Mouse (Mus musculus): Measurements from ENCODE around the gene Wnt11. TPM values are rescaled to one million over a fixed set of nuclear protein-coding genes. Genes with fewer than 3 reads are reported as not detected.

Gene Wnt11
- total RNA-seq, 4 experiments from 2014 or later, result 0.59 to 1.5 (median 1.2) TPM

DNA sequence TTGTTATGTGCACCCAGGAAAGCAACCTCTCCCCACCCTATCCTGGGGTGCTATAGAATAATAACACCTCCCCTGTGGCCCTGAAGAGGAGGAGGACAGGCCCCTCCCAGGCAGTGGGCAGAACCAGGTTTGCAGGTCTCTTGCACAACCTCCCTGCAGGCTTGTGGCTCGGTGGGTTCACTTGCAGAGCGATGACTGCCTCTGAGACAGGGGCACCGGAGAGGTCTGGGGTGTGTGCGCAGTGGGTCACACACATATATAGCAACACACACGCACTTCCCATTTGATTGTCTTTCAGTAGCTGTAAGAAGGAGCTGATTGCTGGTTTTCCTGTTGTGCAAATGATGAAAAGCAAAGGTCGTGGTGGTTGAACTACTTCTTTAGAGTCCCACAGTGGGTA is 3.6 kb upstream of the Wnt11 start:
- no peak for DNase-seq

DNA sequence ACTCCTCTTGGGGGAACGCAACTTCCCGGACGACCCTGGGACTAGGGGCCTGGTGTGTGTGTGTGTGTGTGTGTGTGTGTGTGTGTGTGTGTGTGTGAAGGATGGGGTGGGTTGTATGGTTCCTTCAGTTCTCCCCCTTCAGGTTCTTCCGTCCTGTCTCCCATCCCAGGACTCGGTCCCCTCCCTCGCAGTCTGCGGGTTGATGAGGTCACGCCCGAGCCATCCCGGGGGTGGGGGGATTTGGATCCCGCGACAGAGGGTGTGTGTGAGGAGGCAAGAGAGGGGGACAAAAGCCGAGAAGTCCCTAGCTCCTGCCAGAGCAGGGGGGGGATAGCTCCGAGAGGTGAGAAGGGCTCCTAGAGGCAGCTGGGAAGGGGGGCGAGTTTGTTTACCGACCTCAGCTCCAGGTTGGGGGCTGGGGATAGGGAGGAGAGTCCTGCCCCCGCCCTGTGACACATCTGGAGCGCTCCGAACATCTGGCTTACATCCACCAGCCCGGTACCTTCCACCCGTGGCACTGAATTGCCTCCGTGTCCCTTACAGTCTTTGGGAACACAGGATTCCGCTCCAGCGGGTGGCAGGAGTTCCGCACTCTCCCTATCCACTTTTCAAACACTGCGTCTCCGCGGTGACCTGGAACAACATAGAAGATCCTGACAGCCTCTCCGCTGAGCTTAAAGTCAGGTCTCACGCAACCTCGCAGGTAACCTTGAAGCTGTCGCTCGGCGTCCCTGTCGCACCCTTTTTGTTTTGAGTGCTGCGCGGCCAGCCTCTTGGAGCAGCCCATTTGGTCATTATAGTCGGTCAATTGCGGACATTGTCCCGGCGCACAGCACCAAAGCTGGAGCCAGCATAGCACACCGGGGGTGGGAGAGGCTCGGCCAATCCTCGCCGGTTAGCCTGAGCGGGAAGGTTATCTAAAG is 868 bp downstream of the Wnt11 start:
- DNase-seq, result no peak

DNA sequence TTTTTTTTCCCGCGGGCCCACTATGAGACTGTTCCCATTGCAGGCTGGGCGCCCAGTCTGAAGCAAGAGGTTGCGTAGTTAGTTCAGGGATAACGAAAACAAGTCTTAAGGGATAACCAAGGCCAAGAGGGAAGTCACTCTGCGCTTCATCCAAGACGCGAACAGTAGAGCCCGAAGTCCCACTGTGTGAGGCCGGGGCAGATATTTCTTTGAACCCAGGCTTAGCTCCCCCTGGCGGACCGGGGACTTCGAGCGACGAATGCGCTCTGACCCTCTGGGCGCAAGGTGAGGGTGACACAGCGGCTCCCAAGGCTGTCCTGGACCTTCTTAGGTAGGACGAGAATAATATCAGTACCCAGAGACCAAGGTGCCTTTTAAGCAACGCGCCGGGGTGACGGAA is 1.7 kb downstream of the Wnt11 start:
- no peak for DNase-seq

DNA sequence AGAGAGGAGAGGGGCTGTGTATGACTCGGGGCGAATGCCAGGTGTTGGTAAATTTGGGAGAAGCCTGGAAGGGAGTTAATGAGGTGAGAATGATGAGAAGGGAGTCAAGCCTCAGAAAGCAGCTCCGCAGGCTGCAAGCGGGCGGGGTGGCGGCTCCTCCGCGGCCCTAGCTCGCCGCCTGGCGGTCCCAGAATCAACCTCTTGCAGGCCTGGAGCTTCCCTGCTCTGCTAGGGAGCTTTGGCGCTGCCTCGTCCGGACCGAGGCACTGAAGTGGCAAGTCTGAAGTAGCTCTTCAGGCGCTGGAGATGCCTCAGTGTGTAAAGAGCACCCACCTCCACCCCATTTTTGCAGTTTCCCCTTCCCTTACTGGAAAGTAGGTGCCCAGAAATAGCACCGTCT is 3.0 kb downstream of the Wnt11 start:
- DNase-seq, result peak; percentile 60

DNA sequence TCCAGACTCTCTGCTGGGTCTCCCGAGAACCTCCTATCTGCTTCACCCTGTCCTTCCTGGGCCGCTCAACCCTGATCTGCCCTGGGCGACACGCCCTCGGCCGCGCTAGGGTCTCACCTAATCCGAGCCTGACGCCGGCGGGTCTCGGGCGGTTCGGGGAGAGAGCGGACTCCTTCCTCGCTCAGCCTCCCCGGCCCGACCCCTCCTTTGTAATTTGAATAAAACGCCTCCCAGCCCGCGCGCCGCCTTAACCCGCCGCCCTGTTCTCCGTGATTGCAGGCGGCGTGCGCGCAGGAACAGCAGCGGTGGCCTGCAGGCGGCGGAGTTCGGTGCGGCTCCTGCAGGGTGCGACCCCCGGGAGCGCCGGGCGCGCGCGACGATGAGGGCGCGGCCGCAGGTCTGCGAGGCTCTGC is 3.8 kb downstream of the Wnt11 start:
- DNase-seq, result no peak

DNA sequence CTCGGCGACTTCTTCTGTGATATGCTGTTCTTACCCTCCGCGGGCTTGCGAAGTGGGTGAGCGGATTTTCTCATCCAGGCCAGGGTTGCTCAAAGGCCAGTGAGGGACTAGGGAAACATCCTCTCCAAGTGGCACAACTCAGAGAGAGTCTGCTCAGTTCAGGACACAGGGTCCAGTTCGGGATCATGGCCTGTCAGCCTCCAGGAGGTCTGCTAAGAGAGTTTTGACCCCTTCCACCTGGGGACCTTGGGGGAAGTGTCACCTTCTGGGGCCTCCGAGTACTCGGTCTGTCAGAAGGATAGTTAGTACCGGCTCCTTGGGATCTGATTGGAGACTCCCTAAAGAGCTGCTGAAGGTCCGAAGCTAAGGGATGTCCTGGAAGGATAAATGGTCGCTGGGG is 4.4 kb downstream of the Wnt11 start:
- no peak for DNase-seq

DNA sequence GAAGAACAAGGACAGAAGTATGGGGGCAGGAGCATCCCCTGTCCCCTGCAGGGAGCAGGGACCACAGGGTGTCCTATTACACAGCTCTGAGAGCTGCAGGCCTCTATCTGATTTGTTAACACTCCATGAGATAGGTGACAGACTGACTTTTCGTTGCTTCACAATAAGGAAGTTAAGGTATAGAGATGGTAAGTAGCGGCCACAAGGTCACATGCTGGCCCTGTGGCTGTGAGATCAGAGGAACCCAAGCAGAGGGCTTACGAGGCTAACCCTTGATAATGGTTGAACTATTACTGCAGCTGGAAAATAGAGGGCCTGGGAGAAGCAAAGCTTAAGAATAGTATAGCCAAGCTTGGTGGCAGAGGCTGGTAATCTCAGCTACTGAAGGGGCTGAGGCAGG is 5.9 kb downstream of the Wnt11 start:
- no peak for DNase-seq

DNA sequence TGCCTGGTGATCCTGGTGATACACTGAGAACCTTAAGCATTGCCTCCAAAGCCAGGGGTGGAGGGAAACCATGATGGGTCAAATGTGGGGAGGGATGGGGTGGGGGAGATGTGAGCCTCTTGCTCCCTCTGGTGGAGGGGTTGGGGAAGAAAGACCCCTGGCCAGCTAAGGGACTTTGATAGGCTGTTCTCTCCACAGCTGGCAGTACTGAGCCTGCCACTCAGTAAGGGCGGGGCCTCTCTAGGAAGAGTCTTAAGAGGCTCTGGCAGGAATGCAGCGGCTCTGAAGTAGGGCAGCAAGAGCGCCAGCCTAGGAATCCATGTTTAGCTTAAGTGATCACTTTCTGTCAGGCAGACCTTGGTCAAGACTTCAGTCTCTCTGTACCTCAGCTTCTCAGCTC is 6.9 kb downstream of the Wnt11 start:
- DNase-seq, result no peak

DNA sequence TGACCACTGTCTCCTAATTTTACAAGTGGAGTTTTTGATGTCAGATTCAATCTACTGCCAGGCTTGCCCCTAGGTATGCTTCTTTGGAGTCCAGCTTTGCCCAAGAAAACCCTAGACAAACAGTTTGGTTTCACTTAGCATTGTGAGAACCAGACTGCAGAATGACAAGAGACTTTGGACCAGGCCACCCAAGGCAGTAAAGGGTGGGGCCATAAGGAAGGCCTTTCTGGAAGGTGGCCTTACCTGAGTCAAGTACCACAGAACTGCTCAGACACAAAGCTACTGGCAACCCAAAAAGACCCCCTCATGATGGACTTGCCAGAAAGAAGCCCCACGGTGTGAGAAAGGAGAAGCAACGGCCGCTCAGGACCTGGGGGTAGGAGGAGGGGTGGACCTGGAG is 8.1 kb downstream of the Wnt11 start:
- DNase-seq, result no peak

DNA sequence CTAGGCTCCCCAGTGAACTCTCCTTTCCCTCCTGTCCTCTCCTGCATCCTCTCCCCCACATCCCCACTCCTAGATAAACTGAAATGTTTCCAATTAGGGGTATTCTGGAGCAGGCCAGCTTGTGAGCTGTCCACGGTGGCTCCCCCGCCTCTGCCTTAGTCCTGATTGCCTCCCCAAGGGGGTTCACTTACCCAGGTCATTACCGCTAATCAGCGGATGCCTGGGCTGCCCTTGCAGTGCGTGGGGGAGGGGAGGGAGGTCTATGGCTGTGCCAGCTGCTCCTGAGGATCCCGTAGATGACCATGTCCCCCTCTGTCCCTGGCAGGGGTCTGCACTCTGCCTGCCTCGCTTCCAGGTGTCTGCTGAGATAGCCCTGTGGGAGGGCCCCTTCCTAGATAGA is 8.7 kb downstream of the Wnt11 start:
- no peak for DNase-seq

DNA sequence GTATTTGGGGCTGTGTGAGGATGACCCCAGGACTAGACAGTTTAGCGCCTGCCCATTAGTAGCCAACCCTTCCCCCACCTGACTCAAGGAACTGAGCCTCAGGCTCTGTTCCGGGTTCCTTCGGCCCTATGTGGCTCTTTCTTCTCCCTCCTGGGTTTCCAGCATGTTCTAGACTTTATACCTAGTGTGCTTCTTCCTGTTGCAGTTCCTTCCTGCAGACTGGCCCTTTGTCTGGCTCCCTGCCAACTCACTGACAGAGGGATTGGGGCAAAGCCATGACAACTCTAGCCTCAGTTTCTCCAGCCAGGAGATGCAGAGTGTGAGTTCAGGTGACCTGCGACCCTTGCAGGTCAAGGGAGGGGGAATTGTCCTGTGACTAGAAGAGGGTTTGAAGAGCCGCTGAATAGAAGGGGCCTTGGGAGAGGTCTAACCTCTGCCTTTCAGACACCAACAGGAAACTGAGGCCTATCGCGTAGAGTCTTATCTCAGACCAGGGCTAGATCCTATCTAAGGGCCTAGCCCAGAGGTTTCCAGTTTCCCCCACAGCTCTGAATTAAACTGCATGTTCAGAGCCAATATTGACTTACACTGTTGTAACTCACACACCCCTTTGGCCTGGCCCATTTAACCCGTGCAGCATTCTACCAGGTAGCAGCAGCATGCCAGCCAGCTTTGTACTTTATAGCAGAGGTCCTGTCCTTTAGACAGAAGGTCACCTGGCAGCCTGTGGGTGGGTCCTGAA is 14.2 kb downstream of the Wnt11 start:
- no peak for DNase-seq

DNA sequence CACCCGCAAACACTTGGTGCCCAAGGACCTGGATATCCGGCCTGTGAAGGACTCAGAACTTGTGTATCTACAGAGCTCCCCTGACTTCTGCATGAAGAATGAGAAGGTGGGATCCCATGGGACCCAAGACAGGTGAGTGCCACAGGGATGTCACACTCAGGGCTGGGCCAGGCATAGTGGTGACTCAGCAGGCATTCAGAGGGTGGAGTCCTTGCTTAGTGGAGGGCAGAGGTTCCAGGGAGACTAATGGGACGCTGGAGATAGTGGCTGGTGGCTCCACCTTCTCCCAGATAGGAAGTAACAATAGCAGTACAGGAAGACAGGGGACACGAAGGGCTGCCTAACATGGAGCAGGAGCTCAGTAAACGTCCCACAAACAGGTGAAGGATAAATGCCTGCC is 15.5 kb downstream of the Wnt11 start:
- DNase-seq, result no peak

DNA sequence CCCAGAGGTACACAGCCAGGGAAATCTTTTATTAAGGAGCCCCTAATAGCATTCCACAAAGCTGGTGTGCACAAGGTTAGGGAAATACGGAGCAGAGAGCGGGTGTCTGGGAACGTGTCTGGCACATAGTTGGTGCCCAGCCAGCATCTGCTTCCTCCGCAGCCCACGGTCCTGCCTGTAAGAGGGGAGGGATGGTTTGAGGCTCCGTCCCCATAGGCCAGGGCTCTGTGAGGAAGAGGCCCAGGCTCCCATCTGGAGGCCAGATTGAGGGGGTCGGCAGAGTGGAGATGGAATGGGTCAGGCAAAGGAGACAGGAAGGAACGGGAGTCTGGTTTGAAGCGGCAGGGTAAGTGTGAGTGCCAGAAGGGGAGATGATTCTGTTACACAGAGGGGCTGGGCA is 16.3 kb downstream of the Wnt11 start:
- no peak for DNase-seq

DNA sequence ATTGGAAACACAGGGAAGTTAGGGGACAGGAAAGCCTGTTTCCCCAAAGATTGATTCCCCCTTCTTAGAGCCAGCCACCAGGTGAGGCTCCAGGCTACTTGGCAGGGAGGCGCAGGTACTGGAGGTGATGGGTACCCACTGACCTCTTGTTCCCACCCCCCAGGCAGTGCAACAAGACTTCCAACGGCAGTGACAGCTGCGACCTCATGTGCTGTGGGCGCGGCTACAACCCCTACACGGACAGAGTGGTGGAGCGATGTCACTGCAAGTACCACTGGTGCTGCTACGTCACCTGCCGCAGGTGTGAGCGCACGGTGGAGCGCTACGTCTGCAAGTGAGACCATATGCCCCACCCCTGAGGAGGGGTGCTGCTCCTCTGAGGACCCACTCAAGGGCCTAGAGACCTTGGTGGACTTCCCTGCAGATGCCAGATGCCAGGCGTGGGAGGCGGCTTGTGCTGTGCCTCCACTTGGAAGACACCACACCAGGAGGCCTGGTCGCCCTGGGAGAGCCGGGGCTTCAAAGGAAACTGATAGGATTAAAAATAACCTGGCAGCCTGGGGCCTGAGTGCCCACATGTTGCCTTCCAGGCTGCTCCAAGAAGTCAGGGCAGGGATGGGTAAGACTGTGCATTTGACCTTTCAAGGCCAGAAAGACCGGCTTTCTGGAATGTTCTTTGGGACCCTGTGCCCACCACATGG is 18.2 kb downstream of the Wnt11 start:
- no peak for DNase-seq

DNA sequence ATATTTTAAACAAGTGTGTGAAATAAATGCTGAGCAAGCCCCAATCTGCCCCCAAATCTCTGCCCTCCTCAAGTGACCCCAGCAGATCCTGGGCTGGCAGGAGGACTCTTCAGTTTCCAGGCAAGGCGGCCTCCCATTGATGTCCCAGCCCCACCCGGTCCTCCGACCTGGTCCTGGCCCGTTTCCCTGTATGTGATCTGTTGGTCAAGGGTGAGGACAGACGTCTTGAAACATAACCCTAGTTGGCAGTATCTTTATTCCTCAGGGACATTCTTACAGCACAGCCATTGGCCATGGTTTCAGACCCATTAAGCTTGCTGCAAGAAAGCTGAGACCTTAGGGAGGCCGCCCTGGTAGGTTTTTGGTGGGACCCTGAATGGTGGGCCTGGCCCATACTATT is 18.9 kb downstream of the Wnt11 start:
- DNase-seq, result no peak

DNA sequence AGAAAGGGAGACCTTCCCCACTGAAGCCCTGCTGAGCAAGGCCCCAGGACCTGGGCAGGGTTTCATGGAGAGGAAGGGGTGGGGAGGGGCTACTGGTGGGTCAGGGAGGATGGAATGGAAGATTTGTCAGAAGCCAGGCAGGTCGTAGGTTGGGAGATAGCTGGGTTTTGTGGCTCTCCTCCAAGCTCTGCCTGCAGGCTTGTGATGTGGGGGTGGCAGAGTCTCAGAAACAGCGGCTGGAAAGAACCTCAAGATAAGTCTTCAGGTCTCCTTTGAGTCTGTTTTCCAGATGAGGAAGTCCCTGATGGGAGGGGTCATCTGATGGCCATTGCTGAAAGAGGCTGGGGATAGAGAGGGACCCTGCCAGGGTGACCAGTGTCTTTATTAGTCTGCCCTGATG is 20.5 kb downstream of the Wnt11 start:
- no peak for DNase-seq

DNA sequence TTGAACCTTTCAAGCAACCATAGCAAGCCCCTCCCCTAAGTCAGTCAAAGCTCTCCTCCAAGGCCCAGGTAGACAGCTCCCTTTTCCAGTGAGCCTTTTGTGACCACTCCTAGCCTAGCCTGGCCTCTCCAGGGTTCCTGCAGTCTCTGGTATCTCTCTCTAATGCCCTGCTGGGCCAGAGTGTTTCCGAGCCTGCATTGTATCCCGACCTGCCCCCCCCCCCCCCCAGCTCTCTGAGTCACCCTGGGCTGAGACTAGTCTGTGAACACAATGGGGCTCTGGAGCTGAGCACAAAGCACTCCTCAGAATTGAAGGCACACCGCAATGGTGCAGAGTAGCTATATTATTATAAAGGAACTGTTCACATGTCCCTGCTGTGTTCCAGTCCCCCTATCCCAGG is 21.2 kb downstream of the Wnt11 start:
- no peak for DNase-seq

DNA sequence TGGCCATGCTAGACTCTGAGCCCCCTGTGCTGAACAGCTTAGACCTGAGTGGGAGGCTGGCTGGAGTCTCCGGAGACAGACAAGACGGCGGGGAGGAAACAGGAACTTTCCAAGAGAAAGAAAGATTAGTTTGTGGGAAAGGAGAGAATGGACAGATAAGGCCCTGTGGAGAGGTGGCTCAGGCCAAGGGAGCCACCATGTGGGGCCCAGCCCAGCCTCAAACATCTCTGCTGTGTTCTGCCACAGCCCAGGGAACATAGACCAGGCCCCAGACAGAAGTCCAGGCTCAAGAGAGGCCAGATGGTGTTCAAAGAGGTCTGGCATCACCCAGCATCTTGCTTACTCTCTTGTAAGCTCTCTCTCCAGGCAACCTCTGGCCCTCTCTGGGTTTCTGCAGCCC is 22.2 kb downstream of the Wnt11 start:
- DNase-seq, result no peak

DNA sequence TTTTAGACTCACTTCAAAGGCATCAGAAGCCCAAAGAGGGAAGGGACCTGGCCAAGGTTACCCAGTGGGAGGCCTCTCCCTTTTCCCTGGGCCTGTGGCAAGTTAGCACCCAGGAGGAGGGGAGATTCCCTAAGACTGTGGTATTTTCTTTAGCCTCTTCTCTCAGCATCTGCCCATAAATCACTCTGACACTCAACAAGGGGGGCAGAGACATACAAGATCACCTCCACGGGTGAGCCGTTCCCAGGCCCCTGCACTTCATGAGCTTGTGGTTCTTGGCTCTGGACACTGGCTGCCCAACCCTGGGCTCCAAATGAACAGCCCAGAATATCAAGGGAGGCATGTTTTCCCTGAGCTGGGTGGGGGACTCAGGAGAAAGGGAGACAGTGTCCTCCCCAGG is 26.1 kb downstream of the Wnt11 start:
- no peak for DNase-seq

DNA sequence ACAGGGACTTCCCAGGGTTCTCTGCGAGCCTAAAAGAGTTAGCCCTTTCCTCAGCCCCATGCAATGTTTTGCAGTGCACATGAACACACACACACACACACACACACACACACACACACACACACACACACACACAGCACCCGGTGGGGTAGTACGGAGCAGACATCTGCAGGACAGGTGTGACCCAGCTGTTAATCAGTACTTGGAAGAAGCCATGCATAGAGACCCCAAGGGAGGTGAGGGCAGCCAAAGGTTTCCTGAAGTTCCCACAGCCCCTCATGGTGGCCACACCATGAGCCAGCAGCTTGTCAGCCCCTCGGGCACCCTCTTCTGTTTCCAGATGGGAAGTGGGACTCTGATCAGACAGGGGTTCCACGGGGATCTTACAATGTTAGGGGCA is 28.1 kb downstream of the Wnt11 start:
- no peak for DNase-seq

DNA sequence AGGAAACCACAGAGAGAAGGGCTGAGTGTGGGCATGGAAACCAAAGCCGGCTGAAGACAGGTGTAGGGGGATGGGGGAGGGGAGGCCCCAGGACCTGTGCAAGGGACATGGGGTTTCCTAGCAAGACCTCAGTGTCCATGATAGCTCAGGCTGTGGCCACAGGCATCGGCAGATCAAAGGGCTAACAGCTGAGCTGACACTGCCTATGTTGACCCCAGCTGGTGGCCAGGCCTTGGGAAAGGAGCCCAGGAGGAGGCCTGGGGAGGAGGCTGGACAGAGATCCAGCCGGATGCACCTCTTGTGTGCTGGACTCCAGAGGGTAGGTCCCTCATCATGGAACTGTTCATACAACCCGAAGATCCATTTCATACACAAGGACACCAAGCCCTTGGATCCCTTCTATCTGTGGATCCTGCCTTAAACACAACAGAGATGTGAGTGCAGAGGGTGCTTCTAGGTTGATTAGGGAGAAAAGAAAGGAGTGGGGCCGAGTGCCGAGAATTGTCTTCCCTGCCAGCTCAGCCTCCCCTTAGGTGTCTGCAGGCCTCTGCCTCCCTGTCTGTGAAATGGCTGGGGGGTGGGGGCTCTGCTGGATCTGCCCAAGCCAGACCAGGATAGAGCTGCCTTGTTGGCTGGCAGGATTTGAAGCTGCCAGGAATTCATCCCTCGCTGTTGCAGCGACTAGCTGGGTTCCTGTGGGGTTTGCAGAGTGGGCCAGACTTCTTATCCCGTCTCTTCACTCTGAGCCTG is 29.2 kb downstream of the Wnt11 start:
- peak; percentile 20 for DNase-seq

DNA sequence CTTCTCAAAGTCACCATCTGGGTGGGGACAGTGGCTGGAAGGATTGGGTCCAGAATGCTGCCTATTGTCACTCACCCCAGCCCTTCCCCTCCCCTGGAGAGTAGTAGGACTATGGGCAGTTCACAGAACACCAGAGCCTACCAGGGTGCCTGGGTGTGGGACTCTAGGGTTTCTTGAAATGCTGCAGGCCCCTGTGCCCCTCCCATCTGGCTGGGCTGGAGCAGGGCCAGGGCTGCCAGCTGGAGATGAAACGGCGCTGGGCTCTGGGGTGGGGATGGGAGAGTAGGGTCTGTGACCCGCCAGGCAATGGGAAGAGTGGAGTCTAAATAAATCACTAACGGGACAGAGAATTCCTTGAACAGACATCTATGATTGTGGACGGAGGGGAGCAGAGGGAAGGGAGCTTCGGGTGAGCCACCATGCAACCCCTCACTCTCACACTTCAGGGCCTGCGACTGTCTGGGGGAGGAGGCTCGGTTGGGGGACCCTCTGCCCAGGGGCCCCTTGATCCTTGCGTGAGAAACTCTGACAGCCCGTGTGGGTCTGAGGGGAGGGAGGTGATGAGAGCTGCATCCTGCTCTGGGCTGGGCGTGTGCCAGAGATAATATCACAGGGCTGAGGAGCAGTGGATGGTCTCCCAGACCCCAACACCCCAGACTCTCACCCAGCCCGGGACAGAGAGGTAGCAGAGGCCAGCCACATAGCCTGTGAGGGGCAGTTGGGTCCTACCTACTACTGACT is 32.3 kb downstream of the Wnt11 start:
- DNase-seq, result no peak

Measured in adrenal gland, adult 8-10 months (tissue).